Mouse (Mus musculus): Measurements from ENCODE around the gene Smad1. TPM values are rescaled to one million over a fixed set of nuclear protein-coding genes. Genes with fewer than 3 reads are reported as not detected.
A peak's percentile ranks its signal among the peaks of the same experiment; 100 is the strongest.

Gene Smad1
- total and polyA plus RNA-seq, 2 experiments from 2014 or later = 14.0 to 22.8 TPM

- 85% methylated on average over 7 of the region's 7 CpGs for WGBS
- Histone ChIP-seq H3K36me3 (replicated peaks; ENCODE audit: control insufficient read depth, insufficient read depth, low read length) (peaks cover 39% of the 10 kb centered on the region), H3K27ac (ENCODE audit: low read depth) (no peak overlapping the region), H3K4me2 (ENCODE audit: low read depth, low read length) (no peak overlapping the region), H3K4me3 (ENCODE audit: low read depth, low read length) (no peak overlapping the region), H3K9me3 (replicated peaks; ENCODE audit: control insufficient read depth, low read length) (no peaks in the 10 kb centered on the region), H3K9ac (replicated peaks; ENCODE audit: low read depth, low read length) (no peak overlapping the region), H3K4me1 (ENCODE audit: control insufficient read depth, insufficient read depth) (peaks cover 6% of the 10 kb centered on the region; the same call in 1 of the 2 replicates), H3K27me3 (ENCODE audit: control insufficient read depth, insufficient read depth, low read length) (no peaks in the 10 kb centered on the region)
- TF ChIP-seq EP300 (IDR thresholded peaks at IDR 0.05; ENCODE audit: low read depth) (no peak), CTCF (IDR thresholded peaks at IDR 0.05; ENCODE audit: low read depth) (no peak)
- no peak for ATAC-seq (ENCODE audit: insufficient read depth, low read depth)
- no peak for DNase-seq (ENCODE audit: low spot score)
Observed at GRCm38 (mm10) chr8:79354009-79354408, 45.3 kb downstream of the Smad1 start.

- DNase-seq (ENCODE audit: low spot score) (no peak), ATAC-seq (ENCODE audit: insufficient read depth, low read depth) (no peak)
- TF ChIP-seq EP300 (IDR thresholded peaks at IDR 0.05; ENCODE audit: low read depth) = no peak
- Histone ChIP-seq H3K4me1 (ENCODE audit: control insufficient read depth, insufficient read depth) (peaks cover 6% of the 10 kb centered on the region; the same call in 1 of the 2 replicates), H3K4me2 (ENCODE audit: low read depth, low read length) (no peak overlapping the region), H3K4me3 (ENCODE audit: low read depth, low read length) (no peak overlapping the region), H3K27ac (ENCODE audit: low read depth) (no peak overlapping the region), H3K9me3 (replicated peaks; ENCODE audit: control insufficient read depth, low read length) (no peaks in the 10 kb centered on the region), H3K9ac (replicated peaks; ENCODE audit: low read depth, low read length) (no peak overlapping the region), H3K36me3 (replicated peaks; ENCODE audit: control insufficient read depth, insufficient read depth, low read length) (peaks cover 31% of the 10 kb centered on the region), H3K27me3 (ENCODE audit: control insufficient read depth, insufficient read depth, low read length) (no peaks in the 10 kb centered on the region)
- WGBS = 87% methylated on average over 8 of the region's 8 CpGs
Observed at GRCm38 (mm10) chr8:79351916-79352315, 47.4 kb downstream of the Smad1 start.

GRCm38 (mm10) chr8:79350805-79351204, 48.5 kb downstream of the Smad1 start:
- peak overlapping the region; percentile 68 for H3K27ac ChIP-seq (ENCODE audit: low read depth)
- no peak for DNase-seq (ENCODE audit: low spot score)
- peaks cover 6% of the 10 kb centered on the region; the same call in 1 of the 2 replicates for H3K4me1 ChIP-seq (ENCODE audit: control insufficient read depth, insufficient read depth)
- no peak overlapping the region for H3K4me2 ChIP-seq (ENCODE audit: low read depth, low read length)
- H3K27me3 ChIP-seq (ENCODE audit: control insufficient read depth, insufficient read depth, low read length) = no peaks in the 10 kb centered on the region
- no peak overlapping the region for H3K9ac ChIP-seq (replicated peaks; ENCODE audit: low read depth, low read length)
- TF ChIP-seq CTCF (IDR thresholded peaks at IDR 0.05; ENCODE audit: low read depth) (no peak), EP300 (IDR thresholded peaks at IDR 0.05; ENCODE audit: low read depth) (no peak)
- no peak overlapping the region for H3K4me3 ChIP-seq (ENCODE audit: low read depth, low read length)
- ATAC-seq (ENCODE audit: insufficient read depth, low read depth) = no peak
- H3K9me3 ChIP-seq (replicated peaks; ENCODE audit: control insufficient read depth, low read length) = no peaks in the 10 kb centered on the region
- WGBS = 62% methylated on average over 3 of the region's 3 CpGs
- H3K36me3 ChIP-seq (replicated peaks; ENCODE audit: control insufficient read depth, insufficient read depth, low read length) = peaks cover 29% of the 10 kb centered on the region

GRCm38 (mm10) chr8:79350094-79350593, 49.2 kb downstream of the Smad1 start:
- 49% methylated on average over 6 of the region's 6 CpGs for WGBS
- Histone ChIP-seq H3K9me3 (replicated peaks; ENCODE audit: control insufficient read depth, low read length) (no peaks in the 10 kb centered on the region), H3K9ac (replicated peaks; ENCODE audit: low read depth, low read length) (no peak overlapping the region), H3K4me1 (ENCODE audit: control insufficient read depth, insufficient read depth) (peaks cover 6% of the 10 kb centered on the region; the same call in 1 of the 2 replicates), H3K4me2 (ENCODE audit: low read depth, low read length) (no peak overlapping the region), H3K4me3 (ENCODE audit: low read depth, low read length) (no peak overlapping the region), H3K27ac (ENCODE audit: low read depth) (peak overlapping the region; percentile 68), H3K36me3 (replicated peaks; ENCODE audit: control insufficient read depth, insufficient read depth, low read length) (peaks cover 31% of the 10 kb centered on the region), H3K27me3 (ENCODE audit: control insufficient read depth, insufficient read depth, low read length) (no peaks in the 10 kb centered on the region)
- peak; percentile 77 for DNase-seq (ENCODE audit: low spot score)
- TF ChIP-seq CTCF (IDR thresholded peaks at IDR 0.05; ENCODE audit: low read depth) = no peak
- peak; percentile 82; the same call in 1 of the 2 replicates for TF ChIP-seq EP300 (IDR thresholded peaks at IDR 0.05; ENCODE audit: low read depth)
- ATAC-seq (ENCODE audit: insufficient read depth, low read depth) = peak; percentile 63

GRCm38 (mm10) chr8:79346414-79346813, 52.9 kb downstream of the Smad1 start:
- no peak for ATAC-seq (ENCODE audit: insufficient read depth, low read depth)
- peaks cover 6% of the 10 kb centered on the region; the same call in 1 of the 2 replicates for H3K4me1 ChIP-seq (ENCODE audit: control insufficient read depth, insufficient read depth)
- no peak overlapping the region for H3K4me3 ChIP-seq (ENCODE audit: low read depth, low read length)
- no peak for DNase-seq (ENCODE audit: low spot score)
- no peaks in the 10 kb centered on the region for H3K27me3 ChIP-seq (ENCODE audit: control insufficient read depth, insufficient read depth, low read length)
- WGBS = 91% methylated on average over 10 of the region's 10 CpGs
- peaks cover 41% of the 10 kb centered on the region for H3K36me3 ChIP-seq (replicated peaks; ENCODE audit: control insufficient read depth, insufficient read depth, low read length)
- no peak overlapping the region for H3K4me2 ChIP-seq (ENCODE audit: low read depth, low read length)
- H3K9me3 ChIP-seq (replicated peaks; ENCODE audit: control insufficient read depth, low read length) = no peaks in the 10 kb centered on the region
- H3K9ac ChIP-seq (replicated peaks; ENCODE audit: low read depth, low read length) = no peak overlapping the region
- H3K27ac ChIP-seq (ENCODE audit: low read depth) = no peak overlapping the region
- TF ChIP-seq EP300 (IDR thresholded peaks at IDR 0.05; ENCODE audit: low read depth) (no peak), CTCF (IDR thresholded peaks at IDR 0.05; ENCODE audit: low read depth) (no peak)

- Histone ChIP-seq H3K4me2 (ENCODE audit: low read depth, low read length) (no peak overlapping the region), H3K36me3 (replicated peaks; ENCODE audit: control insufficient read depth, insufficient read depth, low read length) (peaks cover 46% of the 10 kb centered on the region), H3K9ac (replicated peaks; ENCODE audit: low read depth, low read length) (no peak overlapping the region), H3K4me1 (ENCODE audit: control insufficient read depth, insufficient read depth) (peaks cover 6% of the 10 kb centered on the region; the same call in 1 of the 2 replicates), H3K9me3 (replicated peaks; ENCODE audit: control insufficient read depth, low read length) (no peaks in the 10 kb centered on the region), H3K4me3 (ENCODE audit: low read depth, low read length) (no peak overlapping the region), H3K27ac (ENCODE audit: low read depth) (no peak overlapping the region), H3K27me3 (ENCODE audit: control insufficient read depth, insufficient read depth, low read length) (no peaks in the 10 kb centered on the region)
- 85% methylated on average over 6 of the region's 6 CpGs for WGBS
- ATAC-seq (ENCODE audit: insufficient read depth, low read depth) (no peak), DNase-seq (ENCODE audit: low spot score) (no peak)
- TF ChIP-seq EP300 (IDR thresholded peaks at IDR 0.05; ENCODE audit: low read depth) (no peak), CTCF (IDR thresholded peaks at IDR 0.05; ENCODE audit: low read depth) (no peak)
Observed at GRCm38 (mm10) chr8:79345856-79346255, 53.5 kb downstream of the Smad1 start.
